Mouse (Mus musculus): ENCODE data around the gene Popdc2. TPM values are rescaled to one million over a fixed set of nuclear protein-coding genes. Genes with fewer than 3 reads are reported as not detected.

The Popdc2 gene
- polyA plus RNA-seq, 1 experiment from 2014 or later = 298 TPM

DNA sequence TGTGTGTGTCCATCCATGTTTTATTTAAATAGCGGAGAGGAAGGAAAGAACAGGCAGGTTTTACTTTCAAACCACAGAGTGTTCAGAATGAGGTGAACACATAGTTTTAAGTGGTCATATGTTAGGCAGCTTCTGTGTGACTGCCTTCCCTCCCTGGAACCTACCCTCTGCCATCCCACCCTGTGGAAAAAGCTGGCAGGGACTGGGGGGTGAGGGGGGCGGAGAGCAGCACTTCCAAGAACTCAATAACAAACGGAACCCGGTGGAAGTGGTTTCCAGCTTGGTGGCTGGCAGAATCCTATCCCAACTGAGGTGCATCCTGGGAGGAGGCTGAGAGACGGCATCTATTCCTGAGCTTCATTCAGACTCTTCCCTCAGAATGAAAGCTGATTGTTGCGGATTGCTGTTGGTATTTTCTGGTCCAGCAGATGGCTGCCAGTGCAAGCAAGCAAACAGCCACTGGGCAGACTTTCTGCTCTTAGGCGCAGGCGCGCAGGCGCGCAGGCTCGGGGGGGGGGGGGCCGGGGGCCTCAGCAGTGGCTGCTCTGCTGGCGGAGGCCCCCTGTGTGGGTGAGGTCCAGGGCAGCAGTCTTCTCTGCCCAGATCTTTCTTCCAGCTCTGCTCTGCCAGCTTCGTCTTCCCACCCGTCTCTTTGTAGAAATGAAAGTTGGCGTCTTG, 14.3 kb downstream of the Popdc2 start:
- Histone ChIP-seq H3K4me3 (peak overlapping the region; percentile 30), H3K4me2 (peak overlapping the region; percentile 59), H3K9me3 (no peaks in the 10 kb centered on the region), H3K4me1 (peaks cover 73% of the 10 kb centered on the region), H3K27ac (replicated peaks) (peak overlapping the region; percentile 46), H3K9ac (peak overlapping the region; percentile 25), H3K36me3 (peaks cover 78% of the 10 kb centered on the region), H3K27me3 (replicated peaks) (no peaks in the 10 kb centered on the region)
- no peak for ATAC-seq (ENCODE audit: extremely low read depth, insufficient number of reproducible peaks, low FRiP score, low TSS enrichment)
- 38% methylated on average over 17 of the region's 17 CpGs for WGBS

DNA sequence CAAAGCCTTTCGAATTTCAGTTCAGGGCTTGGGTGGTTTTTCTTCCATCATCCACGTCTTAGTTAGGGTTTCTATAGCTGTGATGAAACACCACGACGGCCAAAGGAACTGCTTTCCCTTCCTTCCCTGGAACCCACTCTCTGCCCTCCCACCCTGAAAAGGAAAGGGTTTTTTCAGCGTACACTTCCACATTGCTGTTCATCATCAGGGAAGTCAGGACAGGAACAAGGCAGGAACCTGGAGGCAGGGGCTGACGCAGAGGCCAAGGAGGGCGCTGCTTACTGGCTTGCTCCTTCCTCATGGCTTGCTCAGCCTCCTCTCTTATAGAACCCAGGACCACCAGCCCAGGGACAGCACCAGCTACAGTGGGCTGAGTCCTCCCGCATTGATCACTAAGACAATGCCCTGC, 14.8 kb downstream of the Popdc2 start:
- 46% methylated on average over 8 of the region's 8 CpGs for WGBS
- no peak for ATAC-seq (ENCODE audit: extremely low read depth, insufficient number of reproducible peaks, low FRiP score, low TSS enrichment)

DNA sequence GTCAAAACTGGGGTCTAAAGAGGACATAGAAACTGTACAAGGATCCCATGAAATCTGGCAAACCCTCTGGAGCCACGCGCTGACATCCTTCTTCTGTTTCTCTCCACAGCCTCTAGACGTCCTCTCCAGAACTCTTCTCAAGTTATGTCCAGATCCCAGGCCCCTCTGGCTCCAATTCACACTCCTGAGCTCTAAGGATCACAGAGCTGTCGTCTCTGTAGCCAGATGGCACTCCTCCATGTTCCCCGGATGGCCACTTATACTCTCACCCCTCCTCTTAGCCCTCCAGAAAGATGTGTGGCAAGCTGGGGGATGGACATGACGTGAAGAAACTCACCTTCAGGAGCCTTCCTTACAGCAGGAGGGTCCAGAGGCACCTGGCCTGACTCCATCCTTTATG, 15.5 kb downstream of the Popdc2 start:
- peaks cover 67% of the 10 kb centered on the region for H3K36me3 ChIP-seq
- WGBS = 65% methylated on average over 6 of the region's 6 CpGs

More for the DNA sequence above, 14.8 kb downstream of the Popdc2 start:
- peak overlapping the region; percentile 46 for H3K27ac ChIP-seq (replicated peaks)
- peaks cover 73% of the 10 kb centered on the region for H3K36me3 ChIP-seq
- H3K9me3 ChIP-seq = no peaks in the 10 kb centered on the region
- peak overlapping the region; percentile 30 for H3K4me3 ChIP-seq
- H3K4me2 ChIP-seq = peak overlapping the region; percentile 59
- peak overlapping the region; percentile 25 for H3K9ac ChIP-seq
- H3K4me1 ChIP-seq = peaks cover 68% of the 10 kb centered on the region
- no peaks in the 10 kb centered on the region for H3K27me3 ChIP-seq (replicated peaks)

DNA sequence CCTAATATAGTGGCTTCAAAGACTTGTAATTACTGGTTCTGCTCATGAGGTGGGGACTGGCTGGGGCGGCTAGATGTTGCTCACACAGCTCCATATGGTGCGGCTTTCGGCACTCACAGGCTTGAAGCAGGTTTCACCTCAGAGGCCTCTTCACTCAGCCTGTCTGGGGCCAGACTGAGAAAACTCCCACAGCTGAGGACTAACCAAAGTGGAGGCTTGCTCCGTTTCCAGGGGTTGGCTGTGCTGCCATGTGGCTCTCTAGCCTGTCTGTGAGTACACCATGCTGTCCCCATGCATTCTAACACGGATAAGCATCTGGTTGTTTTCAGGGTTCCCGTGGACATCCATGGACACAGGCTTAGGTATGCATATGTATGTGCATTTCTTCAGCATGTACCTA, 16.6 kb downstream of the Popdc2 start:
- ATAC-seq (ENCODE audit: extremely low read depth, insufficient number of reproducible peaks, low FRiP score, low TSS enrichment) = no peak
- Histone ChIP-seq H3K36me3 (peaks cover 57% of the 10 kb centered on the region), H3K9ac (no peak overlapping the region), H3K27ac (replicated peaks) (no peak overlapping the region), H3K4me3 (no peak overlapping the region), H3K27me3 (replicated peaks) (no peaks in the 10 kb centered on the region), H3K9me3 (no peaks in the 10 kb centered on the region), H3K4me1 (peaks cover 53% of the 10 kb centered on the region), H3K4me2 (no peak overlapping the region)
- 62% methylated on average over 6 of the region's 6 CpGs for WGBS

More for the DNA sequence above, 15.5 kb downstream of the Popdc2 start:
- no peaks in the 10 kb centered on the region for H3K27me3 ChIP-seq (replicated peaks)
- no peaks in the 10 kb centered on the region for H3K9me3 ChIP-seq
- H3K4me3 ChIP-seq = no peak overlapping the region
- H3K4me2 ChIP-seq = no peak overlapping the region
- no peak overlapping the region for H3K27ac ChIP-seq (replicated peaks)
- H3K9ac ChIP-seq = no peak overlapping the region
- no peak for ATAC-seq (ENCODE audit: extremely low read depth, insufficient number of reproducible peaks, low FRiP score, low TSS enrichment)
- H3K4me1 ChIP-seq = peaks cover 61% of the 10 kb centered on the region

- peaks cover 52% of the 10 kb centered on the region for H3K36me3 ChIP-seq
- no peaks in the 10 kb centered on the region for H3K9me3 ChIP-seq
- H3K27me3 ChIP-seq (replicated peaks) = no peaks in the 10 kb centered on the region
- peaks cover 48% of the 10 kb centered on the region for H3K4me1 ChIP-seq
- WGBS = 42% methylated on average over 6 of the region's 6 CpGs
- no peak overlapping the region for H3K4me2 ChIP-seq
- H3K4me3 ChIP-seq = no peak overlapping the region
- H3K9ac ChIP-seq = no peak overlapping the region
- ATAC-seq (ENCODE audit: extremely low read depth, insufficient number of reproducible peaks, low FRiP score, low TSS enrichment) = no peak
- H3K27ac ChIP-seq (replicated peaks) = no peak overlapping the region
Measured at GRCm38 (mm10) chr16:38379088-38379487, 17.1 kb downstream of the Popdc2 start.

DNA sequence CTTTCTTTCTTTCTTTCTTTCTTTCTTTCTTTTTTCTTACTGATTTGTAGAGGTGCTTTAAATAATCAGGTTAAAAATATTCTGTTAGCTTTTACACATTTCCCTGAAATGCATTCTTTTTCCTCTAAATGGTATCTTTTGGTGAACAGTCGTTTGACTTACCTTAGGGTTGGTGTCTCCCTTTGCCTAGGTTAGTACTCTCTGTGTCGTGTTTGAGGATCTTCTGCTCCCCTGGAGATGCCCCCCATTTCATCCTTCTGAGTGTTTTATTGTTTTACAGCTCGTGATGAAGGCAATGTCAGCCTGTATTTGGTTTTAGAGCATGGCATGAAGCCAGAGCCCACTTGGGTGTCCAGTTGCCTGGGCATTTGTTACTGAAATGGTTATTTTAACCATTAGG, 17.5 kb downstream of the Popdc2 start:
- Histone ChIP-seq H3K4me1 (peaks cover 44% of the 10 kb centered on the region), H3K4me3 (no peak overlapping the region), H3K27me3 (replicated peaks) (no peaks in the 10 kb centered on the region), H3K4me2 (no peak overlapping the region), H3K9ac (no peak overlapping the region), H3K27ac (replicated peaks) (no peak overlapping the region), H3K36me3 (peaks cover 48% of the 10 kb centered on the region), H3K9me3 (no peaks in the 10 kb centered on the region)
- ATAC-seq (ENCODE audit: extremely low read depth, insufficient number of reproducible peaks, low FRiP score, low TSS enrichment) = no peak
- WGBS = 57% methylated on average over 3 of the region's 3 CpGs

DNA sequence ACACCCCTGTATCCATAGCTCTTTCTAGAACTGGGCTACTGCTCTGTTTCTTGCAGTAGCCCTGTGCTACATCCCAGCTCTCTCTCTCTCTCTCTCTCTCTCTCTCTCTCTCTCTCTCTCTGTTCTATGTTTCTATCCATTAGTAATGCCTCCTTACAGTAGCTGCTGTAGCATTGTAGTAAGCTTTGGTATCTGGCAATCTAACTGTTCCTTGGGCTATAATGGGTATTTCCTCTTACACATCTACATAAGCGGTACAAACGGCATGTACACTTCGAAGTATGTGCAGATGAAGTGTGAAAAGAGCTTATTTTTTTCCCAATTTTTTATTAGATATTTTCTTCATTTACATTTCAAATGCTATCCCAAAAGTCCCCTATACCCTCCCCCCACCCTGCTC, 17.9 kb downstream of the Popdc2 start:
- no peaks in the 10 kb centered on the region for H3K27me3 ChIP-seq (replicated peaks)
- H3K27ac ChIP-seq (replicated peaks) = no peak overlapping the region
- peaks cover 44% of the 10 kb centered on the region for H3K36me3 ChIP-seq
- no peaks in the 10 kb centered on the region for H3K9me3 ChIP-seq
- no peak overlapping the region for H3K9ac ChIP-seq
- no peak for ATAC-seq (ENCODE audit: extremely low read depth, insufficient number of reproducible peaks, low FRiP score, low TSS enrichment)
- H3K4me2 ChIP-seq = no peak overlapping the region
- H3K4me3 ChIP-seq = no peak overlapping the region
- 89% methylated on average over 3 of the region's 3 CpGs for WGBS
- H3K4me1 ChIP-seq = peaks cover 39% of the 10 kb centered on the region

DNA sequence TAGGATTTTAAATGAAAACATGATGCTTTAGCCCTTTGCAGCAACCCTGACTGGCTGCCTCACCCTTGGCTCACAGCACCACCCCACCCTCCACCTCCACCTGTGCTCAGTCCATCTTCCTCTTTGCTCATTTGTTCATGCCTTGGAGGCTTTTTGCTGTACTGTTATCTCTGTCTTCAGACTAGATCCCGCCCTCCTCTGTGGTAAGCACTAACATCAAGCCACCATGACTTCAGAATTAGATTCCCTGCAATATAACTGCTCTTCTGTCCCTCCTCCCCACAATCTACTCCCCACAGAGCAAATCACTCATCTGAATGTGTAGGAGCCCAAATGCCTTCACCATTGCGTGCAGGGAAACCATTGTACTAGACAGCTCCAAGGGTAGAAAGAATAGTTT, 21.7 kb downstream of the Popdc2 start:
- no peaks in the 10 kb centered on the region for H3K9me3 ChIP-seq
- peaks cover 13% of the 10 kb centered on the region for H3K4me1 ChIP-seq
- H3K27me3 ChIP-seq (replicated peaks) = no peaks in the 10 kb centered on the region
- H3K9ac ChIP-seq = no peak overlapping the region
- no peak for ATAC-seq (ENCODE audit: extremely low read depth, insufficient number of reproducible peaks, low FRiP score, low TSS enrichment)
- no peak overlapping the region for H3K27ac ChIP-seq (replicated peaks)
- H3K4me2 ChIP-seq = no peak overlapping the region
- peaks cover 8% of the 10 kb centered on the region for H3K36me3 ChIP-seq
- 77% methylated on average over 2 of the region's 2 CpGs for WGBS
- no peak overlapping the region for H3K4me3 ChIP-seq

GRCm38 (mm10) chr16:38385184-38385634, 23.2 kb downstream of the Popdc2 start:
- no peaks in the 10 kb centered on the region for H3K36me3 ChIP-seq
- WGBS = 81% methylated on average over 6 of the region's 6 CpGs
- ATAC-seq (ENCODE audit: extremely low read depth, insufficient number of reproducible peaks, low FRiP score, low TSS enrichment) = no peak

GRCm38 (mm10) chr16:38385700-38386099, 23.7 kb downstream of the Popdc2 start:
- Histone ChIP-seq H3K36me3 (no peaks in the 10 kb centered on the region), H3K9me3 (no peaks in the 10 kb centered on the region), H3K27ac (replicated peaks) (no peak overlapping the region), H3K4me1 (0 out of 2 replicates have a peak, but pooled peaks cover 2% of the 10 kb centered on the region), H3K4me3 (no peak overlapping the region), H3K4me2 (no peak overlapping the region), H3K9ac (no peak overlapping the region), H3K27me3 (replicated peaks) (0 out of 2 replicates have a peak, but pooled peaks cover under 1% of the 10 kb centered on the region)
- WGBS = 91% methylated on average over 4 of the region's 4 CpGs
- ATAC-seq (ENCODE audit: extremely low read depth, insufficient number of reproducible peaks, low FRiP score, low TSS enrichment) = no peak

More at GRCm38 (mm10) chr16:38385184-38385634, 23.2 kb downstream of the Popdc2 start:
- no peak overlapping the region for H3K4me2 ChIP-seq
- no peaks in the 10 kb centered on the region for H3K27me3 ChIP-seq (replicated peaks)
- H3K4me3 ChIP-seq = no peak overlapping the region
- H3K9ac ChIP-seq = no peak overlapping the region
- no peak overlapping the region for H3K27ac ChIP-seq (replicated peaks)
- H3K9me3 ChIP-seq = no peaks in the 10 kb centered on the region
- H3K4me1 ChIP-seq = 0 out of 2 replicates have a peak, but pooled peaks cover 2% of the 10 kb centered on the region

- H3K4me3 ChIP-seq = no peak overlapping the region
- 72% methylated on average over 6 of the region's 6 CpGs for WGBS
- no peaks in the 10 kb centered on the region for H3K36me3 ChIP-seq
- H3K9ac ChIP-seq = no peak overlapping the region
- H3K27me3 ChIP-seq (replicated peaks) = 0 out of 2 replicates have a peak, but pooled peaks cover 4% of the 10 kb centered on the region
- no peak overlapping the region for H3K27ac ChIP-seq (replicated peaks)
- H3K4me1 ChIP-seq = peaks cover 7% of the 10 kb centered on the region
- no peak overlapping the region for H3K4me2 ChIP-seq
- no peak for ATAC-seq (ENCODE audit: extremely low read depth, insufficient number of reproducible peaks, low FRiP score, low TSS enrichment)
- no peaks in the 10 kb centered on the region for H3K9me3 ChIP-seq
Measured at GRCm38 (mm10) chr16:38387389-38387788, 25.4 kb downstream of the Popdc2 start.

DNA sequence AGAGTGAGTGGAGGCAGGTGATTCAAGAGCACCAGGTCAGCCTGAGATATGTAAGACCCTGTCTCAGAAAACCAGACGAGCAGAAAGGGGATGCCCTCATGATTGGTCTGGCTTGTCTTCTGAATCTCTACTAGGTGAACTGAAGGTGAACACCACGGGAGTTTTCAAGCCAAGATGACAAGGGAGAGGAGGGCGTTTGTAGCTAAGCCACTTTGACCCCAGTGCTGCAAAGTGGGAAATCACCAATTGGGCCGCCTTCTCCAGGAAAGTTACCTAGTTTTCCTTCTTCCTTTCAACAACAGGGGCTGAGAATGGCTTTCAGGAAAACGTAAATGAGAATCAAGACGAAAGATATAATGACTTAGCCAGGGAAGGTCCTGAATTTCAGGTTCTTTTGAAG, 26.7 kb downstream of the Popdc2 start:
- H3K4me3 ChIP-seq = no peak overlapping the region
- no peak overlapping the region for H3K4me2 ChIP-seq
- no peaks in the 10 kb centered on the region for H3K9me3 ChIP-seq
- ATAC-seq (ENCODE audit: extremely low read depth, insufficient number of reproducible peaks, low FRiP score, low TSS enrichment) = no peak
- H3K27me3 ChIP-seq (replicated peaks) = 0 out of 2 replicates have a peak, but pooled peaks cover 4% of the 10 kb centered on the region
- H3K36me3 ChIP-seq = no peaks in the 10 kb centered on the region
- H3K9ac ChIP-seq = no peak overlapping the region
- peaks cover 4% of the 10 kb centered on the region for H3K4me1 ChIP-seq
- H3K27ac ChIP-seq (replicated peaks) = no peak overlapping the region
- WGBS = 68% methylated on average over 6 of the region's 6 CpGs
